Mouse (Mus musculus): ENCODE data around the gene Usp53. TPM values are rescaled to one million over a fixed set of nuclear protein-coding genes. Genes with fewer than 3 reads are reported as not detected.
"Not testable (repeated sequence)": the region's sequence is repeated elsewhere in the genome, so short reads cannot be mapped to it uniquely, and the experiment has no call there.

The Usp53 gene
- polyA plus RNA-seq, 1 experiment, result 19.5 TPM

- no peaks in the 10 kb centered on the region for H3K27me3 ChIP-seq (ENCODE audit: control insufficient read depth, insufficient read depth, low read length, poor library complexity, severe bottlenecking)
- no peaks in the 10 kb centered on the region for H3K9me3 ChIP-seq (replicated peaks; ENCODE audit: control insufficient read depth, insufficient read depth, low read length, poor library complexity, severe bottlenecking)
- peaks cover 1% of the 10 kb centered on the region for H3K4me1 ChIP-seq (ENCODE audit: control insufficient read depth, insufficient read depth, low read length)
- TF ChIP-seq CTCF (IDR thresholded peaks at IDR 0.05; ENCODE audit: low read depth, low read length) (no peak), POLR2A (IDR thresholded peaks at IDR 0.05; ENCODE audit: insufficient read depth, low read length) (no peak), EP300 (IDR thresholded peaks at IDR 0.05; ENCODE audit: insufficient read depth, low read depth, low read length) (no peak)
- no peak overlapping the region for H3K4me3 ChIP-seq (ENCODE audit: low read depth, low read length)
- no peaks in the 10 kb centered on the region; the same call in 1 of the 2 replicates for H3K36me3 ChIP-seq (ENCODE audit: control insufficient read depth, insufficient read depth, low read length, poor library complexity, severe bottlenecking)
- no peak overlapping the region; the same call in 1 of the 2 replicates for H3K9ac ChIP-seq (ENCODE audit: low read depth, poor library complexity, severe bottlenecking)
- H3K27ac ChIP-seq (ENCODE audit: insufficient read depth, low read length), result no peak overlapping the region
Measured at GRCm38 (mm10) chr3:122939215-122939614, 45.1 kb downstream of the Usp53 start.

- not testable (repeated sequence) for H3K36me3 ChIP-seq (ENCODE audit: control insufficient read depth, insufficient read depth, low read length, poor library complexity, severe bottlenecking); H3K4me1 ChIP-seq (ENCODE audit: control insufficient read depth, insufficient read depth, low read length); H3K9me3 ChIP-seq (replicated peaks; ENCODE audit: control insufficient read depth, insufficient read depth, low read length, poor library complexity, severe bottlenecking); H3K27me3 ChIP-seq (ENCODE audit: control insufficient read depth, insufficient read depth, low read length, poor library complexity, severe bottlenecking)
- Histone ChIP-seq H3K4me3 (ENCODE audit: low read depth, low read length) (0 out of 2 replicates have a peak overlapping the region, but pooled peaks have one; percentile 19), H3K9ac (ENCODE audit: low read depth, poor library complexity, severe bottlenecking) (0 out of 2 replicates have a peak overlapping the region, but pooled peaks have one; percentile 10), H3K27ac (ENCODE audit: insufficient read depth, low read length) (peak overlapping the region; percentile 99)
Measured at GRCm38 (mm10) chr3:122937176-122937575, 47.1 kb downstream of the Usp53 start.

- no peaks in the 10 kb centered on the region for H3K27me3 ChIP-seq (ENCODE audit: control insufficient read depth, insufficient read depth, low read length, poor library complexity, severe bottlenecking)
- H3K4me1 ChIP-seq (ENCODE audit: control insufficient read depth, insufficient read depth, low read length), result peaks cover 1% of the 10 kb centered on the region
- H3K36me3 ChIP-seq (ENCODE audit: control insufficient read depth, insufficient read depth, low read length, poor library complexity, severe bottlenecking), result peaks cover 4% of the 10 kb centered on the region; the same call in 1 of the 2 replicates
- no peak overlapping the region for H3K27ac ChIP-seq (ENCODE audit: insufficient read depth, low read length)
- H3K9me3 ChIP-seq (replicated peaks; ENCODE audit: control insufficient read depth, insufficient read depth, low read length, poor library complexity, severe bottlenecking), result no peaks in the 10 kb centered on the region
- H3K9ac ChIP-seq (ENCODE audit: low read depth, poor library complexity, severe bottlenecking), result no peak overlapping the region
- no peak overlapping the region for H3K4me3 ChIP-seq (ENCODE audit: low read depth, low read length)
- no peak for TF ChIP-seq POLR2A (IDR thresholded peaks at IDR 0.05; ENCODE audit: insufficient read depth, low read length)
- TF ChIP-seq EP300 (IDR thresholded peaks at IDR 0.05; ENCODE audit: insufficient read depth, low read depth, low read length), result no peak
- TF ChIP-seq CTCF (IDR thresholded peaks at IDR 0.05; ENCODE audit: low read depth, low read length), result no peak
Measured at GRCm38 (mm10) chr3:122932466-122932865, 51.8 kb downstream of the Usp53 start.

GRCm38 (mm10) chr3:122929723-122930122 lies 54.6 kb downstream of the Usp53 start:
- Histone ChIP-seq H3K27me3 (ENCODE audit: control insufficient read depth, insufficient read depth, low read length, poor library complexity, severe bottlenecking) (no peaks in the 10 kb centered on the region), H3K4me3 (ENCODE audit: low read depth, low read length) (no peak overlapping the region), H3K4me1 (ENCODE audit: control insufficient read depth, insufficient read depth, low read length) (no peaks in the 10 kb centered on the region), H3K9ac (ENCODE audit: low read depth, poor library complexity, severe bottlenecking) (no peak overlapping the region), H3K27ac (ENCODE audit: insufficient read depth, low read length) (no peak overlapping the region), H3K36me3 (ENCODE audit: control insufficient read depth, insufficient read depth, low read length, poor library complexity, severe bottlenecking) (peaks cover 16% of the 10 kb centered on the region), H3K9me3 (replicated peaks; ENCODE audit: control insufficient read depth, insufficient read depth, low read length, poor library complexity, severe bottlenecking) (no peaks in the 10 kb centered on the region)
- TF ChIP-seq CTCF (IDR thresholded peaks at IDR 0.05; ENCODE audit: low read depth, low read length) (no peak), POLR2A (IDR thresholded peaks at IDR 0.05; ENCODE audit: insufficient read depth, low read length) (no peak)

GRCm38 (mm10) chr3:122924009-122924914 lies 60.0 kb downstream of the Usp53 start, which contains the start of gene 1810037I17Rik:
1810037I17Rik (plus strand) TSS chr3:122924203.
- no peaks in the 10 kb centered on the region for H3K4me1 ChIP-seq (ENCODE audit: control insufficient read depth, insufficient read depth, low read length)
- H3K27ac ChIP-seq (ENCODE audit: insufficient read depth, low read length), result peak within 1 kb of the TSS; percentile 84
- TF ChIP-seq CTCF (IDR thresholded peaks at IDR 0.05; ENCODE audit: low read depth, low read length) (peak; percentile 6), EP300 (IDR thresholded peaks at IDR 0.05; ENCODE audit: insufficient read depth, low read depth, low read length) (peak; percentile 62; the same call in 1 of the 2 replicates), POLR2A (IDR thresholded peaks at IDR 0.05; ENCODE audit: insufficient read depth, low read length) (peak; percentile 88)
- H3K36me3 ChIP-seq (ENCODE audit: control insufficient read depth, insufficient read depth, low read length, poor library complexity, severe bottlenecking), result peaks cover 12% of the 10 kb centered on the region
- no peaks in the 10 kb centered on the region for H3K27me3 ChIP-seq (ENCODE audit: control insufficient read depth, insufficient read depth, low read length, poor library complexity, severe bottlenecking)
- no peaks in the 10 kb centered on the region for H3K9me3 ChIP-seq (replicated peaks; ENCODE audit: control insufficient read depth, insufficient read depth, low read length, poor library complexity, severe bottlenecking)
- peak within 1 kb of the TSS; percentile 72 for H3K9ac ChIP-seq (ENCODE audit: low read depth, poor library complexity, severe bottlenecking)
- peak within 1 kb of the TSS; percentile 86 for H3K4me3 ChIP-seq (ENCODE audit: low read depth, low read length)

GRCm38 (mm10) chr3:122923147-122923546 lies 61.2 kb downstream of the Usp53 start:
- Histone ChIP-seq H3K36me3 (ENCODE audit: control insufficient read depth, insufficient read depth, low read length, poor library complexity, severe bottlenecking) (peaks cover 12% of the 10 kb centered on the region), H3K27me3 (ENCODE audit: control insufficient read depth, insufficient read depth, low read length, poor library complexity, severe bottlenecking) (no peaks in the 10 kb centered on the region), H3K9ac (ENCODE audit: low read depth, poor library complexity, severe bottlenecking) (peak overlapping the region; percentile 72), H3K4me1 (ENCODE audit: control insufficient read depth, insufficient read depth, low read length) (no peaks in the 10 kb centered on the region), H3K27ac (ENCODE audit: insufficient read depth, low read length) (peak overlapping the region; percentile 81), H3K4me3 (ENCODE audit: low read depth, low read length) (peak overlapping the region; percentile 64), H3K9me3 (replicated peaks; ENCODE audit: control insufficient read depth, insufficient read depth, low read length, poor library complexity, severe bottlenecking) (no peaks in the 10 kb centered on the region)
- TF ChIP-seq CTCF (IDR thresholded peaks at IDR 0.05; ENCODE audit: low read depth, low read length) (no peak), POLR2A (IDR thresholded peaks at IDR 0.05; ENCODE audit: insufficient read depth, low read length) (no peak), EP300 (IDR thresholded peaks at IDR 0.05; ENCODE audit: insufficient read depth, low read depth, low read length) (no peak)
